Mouse (Mus musculus) heart, adult 2 months (tissue): ENCODE measurements around the gene Nup93. TPM values are rescaled to one million over a fixed set of nuclear protein-coding genes. Genes with fewer than 3 reads are reported as not detected.
A peak's percentile ranks its signal among the peaks of the same experiment; 100 is the strongest.

Source experiments
- DNase-seq, 2 experiments: peaks; one replicate each; pipeline ENCODE4 v3.0.0; 2021
- H3K27ac ChIP-seq: fragments of 200-600 bp; 2 replicates; pipeline ENCODE4 v1.8.1; 2022
- H3K27me3 ChIP-seq: fragments of 200-500 bp; 2 replicates; pipeline ENCODE4 v1.6.1; 2012; ENCODE audit warnings: mild to moderate bottlenecking, low read length, inconsistent platforms, mixed read lengths; ENCODE audit not compliant: control insufficient read depth, insufficient read depth
- H3K36me3 ChIP-seq: fragments of 200-500 bp; 2 replicates; pipeline ENCODE4 v1.6.1; 2012; ENCODE audit warnings: low read length, inconsistent platforms; ENCODE audit not compliant: control insufficient read depth, insufficient read depth
- H3K4me1 ChIP-seq: fragments of 200-500 bp; 2 replicates; pipeline ENCODE4 v1.6.1; 2011; ENCODE audit warnings: low read length; ENCODE audit not compliant: control insufficient read depth, insufficient read depth
- H3K4me3 ChIP-seq: fragments of 200-600 bp; 2 replicates; pipeline ENCODE4 v1.8.1; 2022
- H3K79me2 ChIP-seq: fragments of 200-500 bp; replicated peaks from 2 replicates; pipeline ENCODE4 v1.6.1; 2012; ENCODE audit warnings: mild to moderate bottlenecking, inconsistent platforms, low read length, moderate library complexity, mixed read lengths; ENCODE audit not compliant: control insufficient read depth, insufficient read depth
- H3K9ac ChIP-seq: fragments of 200-500 bp; 2 replicates; pipeline ENCODE4 v1.6.1; 2012; ENCODE audit warnings: low read depth, mild to moderate bottlenecking, control low read depth, inconsistent platforms, low read length, mixed read lengths
- CTCF ChIP-seq: fragments of 200-600 bp; IDR thresholded peaks from 2 replicates; pipeline ENCODE4 v1.8.1; 2022; ENCODE audit warnings: antibody characterized with exemption, mild to moderate bottlenecking, moderate library complexity
- EP300 ChIP-seq: fragments of 200-500 bp; IDR thresholded peaks from 2 replicates; pipeline ENCODE4 v1.6.1; 2011; ENCODE audit warnings: low read depth, low read length, control low read depth; ENCODE audit not compliant: insufficient read depth
- POLR2A ChIP-seq: fragments of 200-500 bp; IDR thresholded peaks from 2 replicates; pipeline ENCODE4 v1.6.1; 2011; ENCODE audit warnings: mild to moderate bottlenecking, low read depth, low read length, control low read depth; ENCODE audit not compliant: insufficient read depth
- WGBS: fragments of 180-500 bp; shearing (Covaris S2); methylation state at CpG from one replicate; pipeline ENCODE4 v1.1.7; 2018; 5-methylcytosine and 5-hydroxymethylcytosine counted together
- intact Hi-C: fragments of 180-260 bp; cut with DNase I; formaldehyde crosslinking; loops from one replicate; pipeline ENCODE4 v1.15.1; 2025
- polyA plus RNA-seq: library from polyadenylated mRNA; depleted of rRNA; stranded (reverse); fragments of >200 nt; gene quantifications from 2 replicates; pipeline ENCODE4 v1.2.3, GENCODE M21; 2012
- total RNA-seq, 2 experiments: library from RNA; stranded (reverse); gene quantifications; 2 replicates each; pipeline ENCODE4 v1.2.3; 2021

Nup93 gene
- total and polyA plus RNA-seq, 3 experiments, result 11.7 to 15.5 (median 13.7) TPM

GRCm38 (mm10) chr8:94172075-94172808, 42.1 kb upstream of the Nup93 start, which contains the start of gene Mt2:
Gene Mt2 (plus strand): TSS chr8:94172664.
- no peaks in the 10 kb centered on the region for H3K79me2 ChIP-seq
- no peaks in the 10 kb centered on the region for H3K36me3 ChIP-seq
- peak within 1 kb of the TSS; percentile 62 for H3K9ac ChIP-seq
- TF ChIP-seq POLR2A, result no peak
- 0 out of 2 replicates have a peak, but pooled peaks have one; percentile 53 for TF ChIP-seq EP300
- TF ChIP-seq CTCF, result no peak
- no peaks in the 10 kb centered on the region for H3K27me3 ChIP-seq
- peak within 1 kb of the TSS; percentile 57 for H3K27ac ChIP-seq
- 1% methylated on average over 56 of the region's 56 CpGs for WGBS
- H3K4me1 ChIP-seq, result peaks cover 5% of the 10 kb centered on the region
- DNase-seq, result peak; percentile 77 to 80
- peak within 1 kb of the TSS; percentile 57 for H3K4me3 ChIP-seq
- intact Hi-C loops, result no loop called here

- intact Hi-C loops, result no loop called here
- peaks cover 5% of the 10 kb centered on the region for H3K4me1 ChIP-seq
- TF ChIP-seq POLR2A (peak; percentile 79), CTCF (no peak), EP300 (no peak; the same call in 1 of the 2 replicates)
- peak in 1 of 2 experiments; percentile 43 for DNase-seq
- H3K4me3 ChIP-seq, result peak overlapping the region; percentile 57
- H3K27ac ChIP-seq, result peak overlapping the region; percentile 38; the same call in 1 of the 2 replicates
- H3K9ac ChIP-seq, result peak overlapping the region; percentile 33
- H3K36me3 ChIP-seq, result no peaks in the 10 kb centered on the region
- H3K27me3 ChIP-seq, result no peaks in the 10 kb centered on the region
- 8% methylated on average over 39 of the region's 39 CpGs for WGBS
- no peaks in the 10 kb centered on the region for H3K79me2 ChIP-seq
Measured at GRCm38 (mm10) chr8:94172809-94173732, 41.3 kb upstream of the Nup93 start.

- Histone ChIP-seq H3K27ac (no peak overlapping the region), H3K4me1 (peaks cover 5% of the 10 kb centered on the region), H3K4me3 (no peak overlapping the region), H3K36me3 (no peaks in the 10 kb centered on the region), H3K27me3 (no peaks in the 10 kb centered on the region), H3K79me2 (no peaks in the 10 kb centered on the region), H3K9ac (no peak overlapping the region)
- 75% methylated on average over 11 of the region's 11 CpGs for WGBS
- no peak for TF ChIP-seq EP300
- TF ChIP-seq CTCF, result no peak
- TF ChIP-seq POLR2A, result no peak
- intact Hi-C loops, result no loop called here
- DNase-seq, result no peak
Measured at GRCm38 (mm10) chr8:94173848-94174403, 40.4 kb upstream of the Nup93 start.

- no peak overlapping the region for H3K27ac ChIP-seq
- peaks cover 5% of the 10 kb centered on the region for H3K4me1 ChIP-seq
- H3K4me3 ChIP-seq, result no peak overlapping the region
- H3K79me2 ChIP-seq, result no peaks in the 10 kb centered on the region
- DNase-seq, result no peak
- H3K27me3 ChIP-seq, result no peaks in the 10 kb centered on the region
- 52% methylated on average over 7 of the region's 7 CpGs for WGBS
- intact Hi-C loops, result no loop called here
- TF ChIP-seq EP300, result no peak
- TF ChIP-seq CTCF, result peak; percentile 47
- H3K9ac ChIP-seq, result no peak overlapping the region
- H3K36me3 ChIP-seq, result no peaks in the 10 kb centered on the region
Measured at GRCm38 (mm10) chr8:94174619-94175213, 39.6 kb upstream of the Nup93 start.

- Histone ChIP-seq H3K36me3 (no peaks in the 10 kb centered on the region; the same call in 1 of the 2 replicates), H3K4me3 (no peak overlapping the region), H3K4me1 (peaks cover 1% of the 10 kb centered on the region), H3K27me3 (no peaks in the 10 kb centered on the region), H3K9ac (no peak overlapping the region), H3K27ac (peak overlapping the region; percentile 97), H3K79me2 (no peaks in the 10 kb centered on the region)
- DNase-seq, result no peak
- intact Hi-C loops, result no loop called here
- TF ChIP-seq CTCF (no peak), EP300 (no peak), POLR2A (no peak)
- 64% methylated on average over 7 of the region's 7 CpGs for WGBS
Measured at GRCm38 (mm10) chr8:94177716-94178390, 36.5 kb upstream of the Nup93 start.
